Mouse (Mus musculus) kidney, adult 18-20 months (tissue): ENCODE results near the gene Rgcc.

ENCODE experiments used
- DNase-seq: peaks from one replicate; pipeline ENCODE4 v3.0.0; 2021

Gene Rgcc

GRCm38 (mm10) chr14:79299796-79300195 lies 1.6 kb downstream of the Rgcc start:
- no peak for DNase-seq

- no peak for DNase-seq
Observed at GRCm38 (mm10) chr14:79299230-79299629, 2.2 kb downstream of the Rgcc start.

DNA sequence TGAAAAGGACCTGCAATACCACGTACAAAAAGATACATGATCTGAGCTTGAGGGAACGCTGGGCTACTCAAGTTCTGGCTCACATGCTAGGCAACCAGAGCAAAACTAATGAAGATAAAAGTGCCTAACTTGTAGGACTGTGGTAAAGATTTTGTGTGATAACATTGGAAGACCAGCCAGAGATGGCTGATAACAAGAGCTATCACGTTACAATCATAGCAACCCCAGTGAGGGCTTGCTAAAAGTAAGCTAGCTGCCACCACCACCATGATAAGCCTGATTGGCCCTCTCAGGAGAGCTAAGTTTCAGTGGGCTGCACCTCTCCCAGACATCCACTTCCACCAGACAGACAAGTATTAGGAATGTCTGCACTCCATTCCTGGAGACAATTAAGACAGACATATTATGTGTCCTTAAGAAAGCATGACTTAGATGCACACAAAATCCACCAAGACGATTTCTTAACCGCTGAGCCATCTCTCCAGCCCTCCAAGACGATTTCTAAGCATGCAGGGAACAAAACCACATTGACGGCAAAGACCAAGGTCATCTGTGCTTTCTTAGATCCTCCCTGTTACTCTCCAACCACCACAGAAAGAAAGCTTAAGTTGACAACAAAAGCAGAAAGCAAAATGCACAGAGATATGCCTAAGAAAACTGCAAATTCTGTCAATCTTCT lies 3.0 kb downstream of the Rgcc start:
- no peak for DNase-seq

DNA sequence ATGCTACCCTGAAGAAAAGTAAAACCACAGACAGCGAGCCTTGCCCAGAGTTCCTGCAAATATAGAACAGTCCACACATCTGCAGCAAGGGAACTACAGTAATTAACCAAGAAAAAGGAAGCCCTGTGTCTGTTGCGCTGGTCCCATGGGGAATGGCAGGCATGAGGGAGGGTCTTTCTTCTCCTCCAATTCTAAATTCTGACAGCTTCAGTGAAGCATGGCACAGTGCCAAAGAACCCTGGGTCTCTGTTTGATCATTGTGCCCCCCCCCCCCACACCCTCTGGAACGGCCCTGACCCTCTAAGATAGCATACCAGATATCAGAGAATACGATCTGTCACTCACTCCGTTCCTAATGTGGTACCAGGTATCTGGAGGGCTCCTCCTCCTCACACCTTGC lies 4.6 kb downstream of the Rgcc start:
- no peak for DNase-seq

DNA sequence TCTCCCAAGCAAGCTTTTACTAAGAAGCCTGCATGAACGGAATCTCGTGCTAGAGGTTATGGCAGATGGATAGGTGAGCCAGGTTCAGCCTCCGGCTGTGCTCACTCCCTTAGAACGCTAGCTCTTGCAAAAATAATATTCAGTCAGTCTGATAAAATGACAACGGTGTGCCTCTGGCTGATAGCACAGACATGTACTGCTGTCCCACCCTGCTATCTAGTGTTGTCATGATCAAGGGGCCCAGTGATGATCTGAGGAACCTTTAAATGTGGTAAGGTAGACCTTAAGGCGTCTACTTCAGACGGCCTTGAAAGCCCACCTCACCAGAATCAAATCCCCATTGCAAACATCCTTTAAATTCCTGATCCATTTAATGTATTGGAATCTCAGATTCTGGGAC lies 5.2 kb downstream of the Rgcc start:
- no peak for DNase-seq

GRCm38 (mm10) chr14:79295579-79295978 lies 5.9 kb downstream of the Rgcc start:
- no peak for DNase-seq

DNA sequence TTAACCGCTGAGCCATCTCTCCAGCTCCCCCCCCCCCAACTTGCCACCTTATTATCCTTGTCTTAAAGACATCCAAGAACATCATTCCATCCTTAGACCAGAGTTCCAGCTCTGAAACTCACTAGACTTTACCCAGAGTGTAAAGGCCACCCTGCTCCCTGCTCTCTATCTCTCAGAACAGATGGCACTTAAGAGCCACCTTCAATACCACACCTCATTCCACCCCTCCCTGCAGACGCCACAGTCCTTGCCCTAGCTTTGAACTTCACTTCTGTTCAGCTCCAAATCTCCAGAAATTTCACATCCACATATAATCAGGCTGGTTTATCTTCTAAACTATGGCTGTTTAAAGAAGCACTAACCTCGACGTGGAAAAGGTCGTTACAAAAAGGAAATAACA lies 6.5 kb downstream of the Rgcc start:
- DNase-seq = no peak

DNA sequence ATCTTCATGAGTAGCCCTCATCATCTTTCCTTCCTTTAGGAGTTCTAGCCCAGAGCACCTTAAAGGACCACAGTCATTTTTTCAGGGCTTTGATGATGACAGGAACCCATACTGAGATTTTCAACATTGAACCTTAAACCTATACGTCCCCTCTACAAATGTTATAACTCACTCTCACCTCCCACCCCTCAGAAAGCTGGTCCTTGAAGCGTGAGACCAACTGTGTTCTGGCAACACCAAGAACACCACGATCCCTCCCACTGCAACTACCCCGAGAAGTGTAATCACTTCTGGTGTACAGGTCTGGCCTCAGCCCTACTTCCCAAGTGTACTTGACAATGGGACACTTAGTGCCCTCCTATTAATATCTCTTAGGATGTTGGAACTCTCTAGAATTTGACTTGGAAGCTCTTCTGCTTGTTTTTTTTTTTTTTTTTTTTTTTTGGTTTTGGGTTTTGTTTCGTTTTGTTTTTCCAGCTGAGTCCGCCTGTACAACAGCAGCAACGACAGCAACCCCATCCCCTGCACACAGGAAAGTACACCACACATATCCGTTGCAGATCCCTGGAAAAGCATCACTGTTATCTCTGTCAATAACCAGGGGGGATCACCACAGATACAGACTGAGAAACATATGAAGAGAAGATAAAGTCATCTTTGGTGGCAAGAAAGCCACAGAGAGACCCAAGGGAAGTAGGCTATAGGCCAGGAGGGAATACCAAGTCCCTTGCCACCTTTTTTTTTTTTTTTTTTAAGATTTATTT lies 7.2 kb downstream of the Rgcc start:
- no peak for DNase-seq

DNA sequence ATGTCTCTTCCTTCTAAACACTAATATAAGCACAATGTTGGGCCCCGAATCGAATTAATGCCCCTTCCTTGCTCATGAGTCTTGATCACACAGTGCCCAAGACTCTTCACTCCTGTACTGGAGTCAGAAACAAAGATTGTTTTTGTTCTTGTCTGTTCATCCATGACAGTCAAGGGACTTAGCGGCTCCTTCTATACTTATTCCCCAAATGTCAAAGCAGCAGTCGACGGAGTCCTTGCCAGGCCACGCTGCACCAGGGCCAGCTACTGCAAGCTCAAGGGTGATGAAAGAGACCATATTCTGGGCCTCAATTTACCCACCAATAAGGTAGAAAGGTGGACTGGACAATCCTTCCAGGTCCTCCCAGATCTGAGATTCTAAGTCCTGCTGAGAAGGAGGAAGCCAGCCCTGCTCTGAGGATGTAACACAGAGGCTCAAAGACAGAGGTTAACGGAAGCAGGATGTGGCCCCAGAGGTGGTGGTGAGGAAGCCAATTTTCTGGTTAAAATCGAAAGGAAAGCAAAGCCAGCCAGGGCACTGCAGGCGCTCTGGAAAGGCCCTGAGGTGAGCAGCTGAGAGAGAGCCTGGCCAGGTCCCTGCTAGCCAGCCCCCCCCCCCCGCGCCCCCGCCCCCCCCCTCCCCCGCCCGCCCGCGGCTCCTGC lies 8.2 kb downstream of the Rgcc start:
- peak; percentile 48 for DNase-seq

GRCm38 (mm10) chr14:79291629-79292028 lies 9.8 kb downstream of the Rgcc start:
- no peak for DNase-seq

- no peak for DNase-seq
Observed at GRCm38 (mm10) chr14:79290683-79291425, 10.6 kb downstream of the Rgcc start.

DNA sequence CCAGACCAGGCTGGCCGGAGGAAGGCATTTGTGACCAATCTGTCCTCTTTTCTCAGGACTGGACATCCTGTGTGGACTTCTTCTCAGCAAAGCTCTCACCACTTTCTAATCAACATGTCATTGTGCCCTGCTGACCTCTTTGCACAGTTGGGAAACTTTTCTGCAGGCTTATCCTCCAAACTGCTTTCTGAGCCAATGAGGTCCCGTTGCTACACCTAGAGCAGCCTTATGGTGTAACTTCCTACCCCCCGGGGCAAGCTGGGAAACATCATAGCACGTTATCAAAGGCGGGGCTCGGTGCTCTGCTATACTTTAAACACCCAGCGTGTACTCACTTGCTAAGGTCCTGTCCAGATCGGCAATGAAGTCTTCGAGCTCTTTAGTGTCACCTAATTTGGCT lies 11.5 kb downstream of the Rgcc start:
- no peak for DNase-seq

- no peak for DNase-seq
Observed at GRCm38 (mm10) chr14:79288280-79288679, 13.2 kb downstream of the Rgcc start.

DNA sequence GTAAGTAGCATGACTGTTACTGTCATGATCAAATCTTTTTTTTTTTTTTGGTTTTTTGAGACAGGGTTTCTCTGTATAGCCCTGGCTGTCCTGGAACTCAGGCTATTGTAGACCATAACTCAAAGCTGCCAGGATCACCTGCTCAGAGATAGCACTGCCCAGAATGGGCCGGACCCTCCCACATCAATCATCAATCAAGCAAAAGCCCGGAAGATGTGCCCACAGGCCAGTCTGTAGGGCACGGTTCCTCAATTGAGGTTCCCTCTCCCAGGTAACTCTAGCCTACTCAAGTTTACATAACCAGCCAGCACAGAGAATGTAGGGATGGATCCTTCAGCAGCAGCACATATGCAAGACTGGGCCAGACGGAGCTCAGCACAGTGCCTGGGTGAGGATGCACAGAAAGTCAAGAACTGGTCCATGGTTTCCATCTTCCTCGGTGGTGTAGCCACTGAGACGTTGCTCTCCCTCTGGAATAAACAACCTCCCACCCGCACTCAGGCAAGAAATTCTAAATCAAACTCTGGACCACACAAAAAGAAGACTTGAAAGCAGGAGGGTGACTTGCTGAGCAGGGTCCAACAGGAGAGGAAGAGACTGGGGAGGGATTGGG lies 14.1 kb downstream of the Rgcc start:
- DNase-seq = no peak

DNA sequence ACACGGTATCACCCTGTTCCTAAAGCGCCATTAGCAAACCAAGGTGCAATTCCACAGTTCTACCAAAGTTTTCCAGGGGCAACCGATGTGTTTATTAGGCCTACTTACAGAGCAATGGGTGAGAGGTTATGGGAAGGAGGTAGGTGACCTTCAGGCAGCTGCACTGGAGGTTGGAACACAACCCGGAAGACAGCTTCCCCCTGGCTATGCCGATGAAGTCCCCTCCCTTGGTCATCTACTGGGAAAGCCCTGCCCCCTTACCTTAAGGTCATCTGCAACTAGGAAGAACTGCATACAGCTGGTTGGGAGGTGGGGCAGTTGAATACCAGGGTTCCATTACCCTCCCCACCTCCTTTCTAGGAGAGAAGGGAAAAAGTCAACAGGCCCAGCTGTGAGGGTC lies 15.9 kb downstream of the Rgcc start:
- DNase-seq = no peak

- DNase-seq = no peak
Observed at GRCm38 (mm10) chr14:79284616-79285015, 16.8 kb downstream of the Rgcc start.

GRCm38 (mm10) chr14:79283952-79284351 lies 17.5 kb downstream of the Rgcc start:
- no peak for DNase-seq

DNA sequence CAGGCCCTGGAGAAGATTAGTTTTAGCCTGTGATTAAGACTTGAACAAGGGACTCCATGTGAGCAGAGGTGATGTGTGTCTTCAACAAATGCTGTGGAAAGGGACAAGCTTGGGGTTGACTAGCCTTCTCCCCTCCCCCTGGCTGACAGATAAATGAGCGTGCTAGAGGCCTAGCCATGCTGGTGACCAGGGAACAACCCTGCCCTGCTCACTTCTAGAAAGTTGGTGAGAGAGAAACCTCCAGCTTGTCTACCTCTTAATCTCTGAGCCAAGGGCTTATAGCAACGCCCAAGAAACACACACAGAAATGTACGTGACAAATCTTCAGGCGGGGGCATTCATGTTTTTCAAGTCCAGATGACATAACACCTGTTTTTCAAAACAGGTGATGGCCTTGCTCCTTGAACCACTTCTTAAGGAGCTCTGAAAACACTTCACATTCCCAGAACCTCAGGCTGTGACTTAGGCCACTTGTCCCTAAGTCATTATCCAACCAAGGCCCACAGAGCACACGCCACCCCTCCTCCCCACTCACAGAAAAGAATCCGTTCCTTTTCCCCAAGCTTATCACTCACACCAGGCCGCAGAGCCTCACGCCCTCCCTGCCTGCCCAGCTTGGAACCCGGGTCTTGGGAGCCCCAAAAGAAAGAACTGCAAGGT lies 19.4 kb downstream of the Rgcc start:
- DNase-seq = no peak

DNA sequence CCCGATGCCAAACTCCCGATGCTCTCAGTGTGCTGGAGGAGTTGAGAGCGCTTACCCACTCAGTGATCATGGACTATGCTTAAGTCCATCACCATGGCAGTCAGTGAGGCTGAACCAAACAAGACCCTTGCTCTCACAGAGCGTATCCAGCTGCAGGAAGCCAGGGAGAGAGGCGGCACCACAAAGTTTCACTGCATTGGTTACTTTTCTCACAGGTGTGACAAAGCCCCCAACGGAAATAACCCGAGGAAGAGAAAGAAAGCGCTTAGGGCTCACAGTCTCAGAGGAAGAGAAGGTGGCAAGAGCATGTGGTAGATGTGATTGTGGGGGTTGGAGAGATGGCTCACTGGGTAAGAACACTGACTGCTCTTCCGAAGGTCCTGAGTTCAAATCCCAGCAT lies 21.0 kb downstream of the Rgcc start:
- DNase-seq = no peak

- DNase-seq = no peak
Observed at GRCm38 (mm10) chr14:79279494-79279893, 22.0 kb downstream of the Rgcc start.

- no peak for DNase-seq
Observed at GRCm38 (mm10) chr14:79278927-79279326, 22.5 kb downstream of the Rgcc start.

GRCm38 (mm10) chr14:79277922-79278321 lies 23.5 kb downstream of the Rgcc start:
- peak; percentile 53 for DNase-seq
